Mouse (Mus musculus) midbrain, embryonic 13.5 days (tissue): ENCODE measurements at regions not wholly inside any gene's neighbourhood (a gene's known extent, or its start where the extent isn't known, plus 50 kb on each side); places are given as distances from the start of the nearest gene placed in this dataset.
"Not testable (repeated sequence)": the region's sequence is repeated elsewhere in the genome, so short reads cannot be mapped to it uniquely, and the experiment has no call there.

Experiments
- ATAC-seq: fragments of 200-750 bp; cut with Nextera tagmentation; 2 replicates; pipeline ENCODE4 v1.8.0; 2017; ENCODE audit warnings: mild to moderate bottlenecking, moderate TSS enrichment, moderate library complexity
- H3K27ac ChIP-seq: fragments of 300-500 bp; sonication (generic); 2 replicates; pipeline ENCODE4 v1.5.1; 2015; ENCODE audit warnings: inconsistent platforms, mild to moderate bottlenecking, moderate library complexity
- H3K27me3 ChIP-seq: fragments of 300-500 bp; sonication (generic); 2 replicates; pipeline ENCODE4 v1.6.1; 2015; ENCODE audit warnings: mild to moderate bottlenecking, inconsistent platforms
- H3K36me3 ChIP-seq: fragments of 300-500 bp; sonication (generic); 2 replicates; pipeline ENCODE4 v1.6.1; 2015; ENCODE audit warnings: mild to moderate bottlenecking, inconsistent platforms
- H3K4me1 ChIP-seq: fragments of 300-500 bp; sonication (generic); replicated peaks from 2 replicates; pipeline ENCODE4 v1.6.1; 2015; ENCODE audit warnings: inconsistent platforms
- H3K4me2 ChIP-seq: fragments of 300-500 bp; sonication (generic); replicated peaks from 2 replicates; pipeline ENCODE4 v1.6.1; 2015; ENCODE audit warnings: moderate library complexity, mild to moderate bottlenecking, inconsistent platforms
- H3K4me3 ChIP-seq: fragments of 300-500 bp; sonication (generic); replicated peaks from 2 replicates; pipeline ENCODE4 v1.5.1; 2015; ENCODE audit warnings: mild to moderate bottlenecking, inconsistent platforms
- H3K9ac ChIP-seq: fragments of 300-500 bp; sonication (generic); replicated peaks from 2 replicates; pipeline ENCODE4 v1.6.1; 2015; ENCODE audit warnings: mild to moderate bottlenecking, inconsistent platforms
- H3K9me3 ChIP-seq: fragments of 300-500 bp; sonication (generic); 2 replicates; pipeline ENCODE4 v1.6.1; 2016; ENCODE audit warnings: mild to moderate bottlenecking, inconsistent platforms
- WGBS: fragments of 180-500 bp; shearing (Covaris S2); methylation state at CpG from one replicate; pipeline ENCODE4 v1.1.7; 2015; 5-methylcytosine and 5-hydroxymethylcytosine counted together

DNA sequence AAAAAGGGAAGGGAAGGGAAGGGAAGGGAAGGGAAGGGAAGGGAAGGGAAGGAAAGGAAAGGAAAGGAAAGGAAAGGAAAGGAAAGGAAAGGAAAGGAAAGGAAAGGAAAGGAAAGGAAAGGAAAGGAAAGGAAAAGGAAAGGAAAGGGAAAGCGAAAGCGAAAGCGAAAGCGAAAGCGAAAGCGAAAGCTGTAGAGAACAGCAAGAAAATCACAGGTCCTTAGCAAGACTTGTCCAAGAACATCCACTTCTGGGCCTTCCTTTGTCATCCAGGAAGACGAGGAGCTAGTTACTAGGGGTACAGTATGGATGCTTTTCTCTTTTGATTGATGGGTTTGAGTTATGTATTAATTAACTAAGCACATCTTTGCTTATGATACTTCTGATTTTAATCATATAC, 494.3 kb upstream of the Smim15 start:
- H3K27me3 ChIP-seq, H3K4me2 ChIP-seq, H3K4me3 ChIP-seq, H3K9ac ChIP-seq, ATAC-seq, H3K27ac ChIP-seq, H3K9me3 ChIP-seq, H3K36me3 ChIP-seq: not testable (repeated sequence)
- WGBS = 95% methylated on average over 7 of the region's 7 CpGs
- peaks cover 19% of the 10 kb centered on the region for H3K4me1 ChIP-seq

DNA sequence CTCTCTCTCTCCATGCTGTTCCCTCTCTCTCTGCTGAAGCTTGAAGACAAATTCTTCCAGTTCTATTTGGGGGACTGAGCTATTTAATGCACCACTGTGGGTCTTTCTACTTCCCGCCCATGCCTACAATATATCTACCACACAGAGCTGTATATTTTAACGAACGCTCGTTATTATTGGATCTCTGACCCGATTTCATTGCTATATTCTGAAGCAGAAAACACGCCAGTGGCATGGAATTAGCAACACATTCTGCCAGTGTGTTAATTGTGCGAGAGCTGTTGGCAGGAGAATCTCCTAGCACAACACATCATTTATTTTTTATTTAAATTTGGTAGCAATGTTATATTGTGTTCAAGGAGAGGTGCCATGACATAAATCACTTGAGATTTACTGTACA, 497.2 kb upstream of the Smim15 start:
- peak overlapping the region; percentile 36; the same call in 1 of the 2 replicates for H3K27ac ChIP-seq
- no peak overlapping the region for H3K4me3 ChIP-seq
- H3K4me1 ChIP-seq = peaks cover 28% of the 10 kb centered on the region
- H3K27me3 ChIP-seq = no peaks in the 10 kb centered on the region
- H3K9ac ChIP-seq = no peak overlapping the region
- H3K36me3 ChIP-seq = no peaks in the 10 kb centered on the region
- no peaks in the 10 kb centered on the region for H3K9me3 ChIP-seq
- no peak overlapping the region for H3K4me2 ChIP-seq
- ATAC-seq = no peak
- 84% methylated on average over 7 of the region's 7 CpGs for WGBS

DNA sequence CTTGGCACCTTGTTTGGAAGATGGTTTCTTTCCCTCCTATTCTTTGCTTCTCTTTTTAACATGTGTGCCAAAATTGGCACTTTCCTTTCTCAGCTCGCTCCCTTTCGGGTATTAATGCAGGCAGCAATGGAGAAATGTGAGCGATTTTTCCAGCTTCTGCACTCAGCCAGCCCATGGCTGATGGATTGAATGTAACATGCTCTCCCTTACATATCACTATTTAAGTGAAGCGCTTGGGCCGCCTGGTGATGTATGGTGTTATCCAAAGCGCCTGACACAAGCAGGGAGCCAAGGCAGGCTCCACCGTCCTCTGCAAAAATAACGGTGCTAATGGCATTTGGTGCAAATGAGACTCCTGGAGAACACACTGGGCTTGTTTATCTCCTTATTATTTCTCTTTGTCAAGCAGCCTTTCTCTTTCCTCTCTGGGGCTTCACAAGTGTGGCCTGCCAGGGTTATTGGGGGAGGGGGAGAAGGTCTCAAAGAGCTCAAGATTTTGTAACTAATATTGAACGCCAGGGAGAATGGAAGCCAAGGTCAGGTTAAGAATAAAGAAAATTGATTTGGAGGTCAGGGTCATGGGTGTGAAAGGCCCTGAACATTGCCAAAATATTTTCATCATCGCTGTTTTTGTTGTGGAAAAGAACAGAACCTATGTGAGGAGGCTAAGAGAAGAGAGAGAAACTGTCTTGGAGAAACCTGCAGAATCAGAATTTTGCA, 497.9 kb upstream of the Smim15 start:
- H3K9ac ChIP-seq = no peak overlapping the region
- H3K4me1 ChIP-seq = peaks cover 35% of the 10 kb centered on the region
- H3K4me3 ChIP-seq = no peak overlapping the region
- no peaks in the 10 kb centered on the region for H3K36me3 ChIP-seq
- no peaks in the 10 kb centered on the region for H3K9me3 ChIP-seq
- H3K27me3 ChIP-seq = no peaks in the 10 kb centered on the region
- H3K27ac ChIP-seq = peak overlapping the region; percentile 36
- H3K4me2 ChIP-seq = no peak overlapping the region
- ATAC-seq = no peak
- 44% methylated on average over 10 of the region's 10 CpGs for WGBS

DNA sequence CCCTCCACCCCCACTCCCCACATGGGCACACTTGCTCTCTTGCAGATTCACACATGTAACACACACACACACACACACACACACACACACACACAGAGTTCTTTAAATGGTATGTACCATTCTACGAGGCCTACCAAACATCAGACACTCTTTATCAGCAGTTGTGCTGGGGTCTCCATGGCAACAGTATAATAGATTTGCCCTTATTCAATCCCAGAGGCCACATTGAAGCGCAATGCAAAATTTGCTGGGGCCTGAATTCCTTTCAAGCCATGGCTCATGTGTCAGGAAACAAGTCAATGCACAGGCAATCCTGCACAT, 502.7 kb upstream of the Smim15 start:
- ATAC-seq = peak; percentile 82
- peak overlapping the region; percentile 28 for H3K4me2 ChIP-seq

DNA sequence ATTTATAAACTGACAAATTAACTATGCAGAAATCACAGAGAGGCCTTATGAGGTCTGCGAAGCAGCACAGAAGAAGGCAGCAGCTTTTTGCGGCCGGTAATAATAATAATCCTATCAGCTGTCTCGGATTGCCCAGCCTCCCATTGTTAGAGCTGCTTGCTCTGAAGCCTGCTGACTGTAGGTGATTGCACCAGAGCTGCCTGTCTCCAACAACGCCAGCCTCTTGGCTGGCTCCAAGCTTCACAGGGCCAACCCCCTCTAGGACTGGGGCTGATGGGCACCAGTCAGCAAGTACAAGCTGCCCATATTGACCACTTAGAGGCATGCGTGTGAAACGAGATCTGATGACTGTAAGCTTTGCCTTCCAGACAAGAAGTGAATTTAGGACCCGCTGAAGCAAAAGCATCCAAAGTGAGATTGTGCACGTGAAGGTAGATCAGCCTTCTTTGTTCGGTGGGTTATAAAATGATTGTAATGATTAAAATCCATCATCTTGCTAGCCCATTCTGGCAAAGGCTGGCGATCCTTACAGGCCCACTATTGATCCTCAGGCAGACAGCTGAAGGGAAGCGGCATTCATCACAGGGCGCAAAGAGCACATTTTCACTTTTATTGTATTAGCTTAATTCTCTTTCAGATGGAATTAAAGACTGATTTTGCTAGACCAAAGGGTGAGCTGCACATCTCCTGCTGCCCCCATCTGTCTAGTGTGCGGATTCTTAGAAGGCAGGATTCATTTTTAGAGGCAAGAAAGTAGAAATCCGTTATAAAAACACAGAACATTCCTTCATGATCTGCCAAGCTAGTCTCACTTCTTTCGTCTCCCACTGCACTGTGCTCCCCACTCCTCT, 503.2 kb upstream of the Smim15 start:
- H3K27ac ChIP-seq = peak overlapping the region; percentile 98
- H3K9me3 ChIP-seq = no peaks in the 10 kb centered on the region
- peak overlapping the region; percentile 54 for H3K9ac ChIP-seq
- ATAC-seq = peak; percentile 95
- no peak overlapping the region for H3K4me3 ChIP-seq
- 13% methylated on average over 16 of the region's 16 CpGs for WGBS
- peaks cover 46% of the 10 kb centered on the region for H3K4me1 ChIP-seq
- H3K36me3 ChIP-seq = no peaks in the 10 kb centered on the region
- peak overlapping the region; percentile 28 for H3K4me2 ChIP-seq
- H3K27me3 ChIP-seq = no peaks in the 10 kb centered on the region

More for the DNA sequence above, 502.7 kb upstream of the Smim15 start:
- Histone ChIP-seq H3K36me3 (no peaks in the 10 kb centered on the region), H3K27ac (peak overlapping the region; percentile 98), H3K27me3 (no peaks in the 10 kb centered on the region), H3K9me3 (no peaks in the 10 kb centered on the region), H3K4me3 (no peak overlapping the region), H3K9ac (peak overlapping the region; percentile 54), H3K4me1 (peaks cover 51% of the 10 kb centered on the region)
- 2% methylated on average over 2 of the region's 2 CpGs for WGBS

DNA sequence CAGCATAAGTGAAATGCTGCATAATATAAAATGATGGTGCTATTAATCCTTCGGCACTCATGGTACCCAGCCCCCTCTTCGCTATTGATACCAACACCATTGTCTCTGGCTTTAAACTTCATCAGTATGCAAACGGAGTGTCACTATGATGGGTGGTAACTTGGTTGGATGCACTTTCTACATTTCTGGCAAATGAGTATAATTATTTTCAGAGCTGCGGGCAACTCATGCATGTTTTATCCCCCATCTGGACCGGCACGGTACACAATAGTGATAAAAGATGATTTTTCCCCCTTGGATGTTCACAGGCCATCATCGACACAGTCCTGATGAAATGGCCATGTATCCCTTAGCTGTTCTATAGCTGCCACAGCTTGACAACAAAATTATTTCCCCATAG, 503.9 kb upstream of the Smim15 start:
- no peak overlapping the region for H3K4me3 ChIP-seq
- H3K27ac ChIP-seq = peak overlapping the region; percentile 98
- peaks cover 39% of the 10 kb centered on the region for H3K4me1 ChIP-seq
- 24% methylated on average over 7 of the region's 7 CpGs for WGBS
- H3K36me3 ChIP-seq = no peaks in the 10 kb centered on the region
- peak; percentile 67 for ATAC-seq
- H3K9ac ChIP-seq = peak overlapping the region; percentile 54; the same call in 1 of the 2 replicates
- H3K27me3 ChIP-seq = no peaks in the 10 kb centered on the region
- peak overlapping the region; percentile 28; the same call in 1 of the 2 replicates for H3K4me2 ChIP-seq
- no peaks in the 10 kb centered on the region for H3K9me3 ChIP-seq

DNA sequence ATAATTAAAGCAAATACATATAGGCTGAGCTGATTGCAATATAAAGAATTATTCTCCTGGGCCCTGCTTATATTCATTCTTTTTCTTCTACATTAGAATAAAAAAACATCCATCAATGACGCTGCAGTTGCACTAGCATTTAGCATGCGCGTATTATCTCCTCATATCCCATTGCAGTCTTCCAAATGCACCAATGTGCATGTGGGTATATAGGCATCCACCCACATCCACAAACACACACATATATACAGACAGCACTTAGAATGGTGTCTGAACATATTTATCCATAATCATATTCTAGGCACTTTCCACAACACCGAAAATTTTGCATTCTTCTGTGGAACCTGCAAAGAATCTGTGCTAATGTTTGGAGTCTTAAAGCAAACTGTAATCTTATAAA, 504.4 kb upstream of the Smim15 start:
- Histone ChIP-seq H3K36me3 (no peaks in the 10 kb centered on the region), H3K27ac (peak overlapping the region; percentile 98), H3K4me2 (no peak overlapping the region), H3K4me1 (peaks cover 39% of the 10 kb centered on the region), H3K27me3 (no peaks in the 10 kb centered on the region), H3K4me3 (no peak overlapping the region), H3K9ac (no peak overlapping the region), H3K9me3 (no peaks in the 10 kb centered on the region)
- 72% methylated on average over 4 of the region's 4 CpGs for WGBS
- ATAC-seq = no peak

DNA sequence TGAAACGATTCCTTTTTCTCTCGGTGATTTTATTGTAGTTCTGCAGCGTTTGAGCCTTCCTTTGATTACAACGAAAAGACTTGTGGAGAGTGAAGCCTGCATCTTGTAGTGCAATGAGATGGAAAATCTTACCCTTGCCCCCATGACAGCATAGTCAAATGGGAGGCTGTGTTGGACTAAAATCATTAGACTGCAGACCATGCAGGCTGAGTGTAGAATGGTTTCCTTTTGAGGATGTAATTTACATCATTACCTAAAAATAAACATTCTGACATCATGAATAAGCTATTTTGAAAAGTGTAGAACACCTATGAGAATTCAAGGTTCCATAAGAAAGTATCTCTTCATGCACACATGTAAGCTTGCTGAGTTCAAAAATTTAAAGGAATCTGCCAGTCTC, 504.9 kb upstream of the Smim15 start:
- WGBS = 55% methylated on average over 4 of the region's 4 CpGs
- Histone ChIP-seq H3K9me3 (no peaks in the 10 kb centered on the region), H3K27ac (peak overlapping the region; percentile 75), H3K4me3 (no peak overlapping the region), H3K4me2 (no peak overlapping the region), H3K27me3 (no peaks in the 10 kb centered on the region), H3K9ac (no peak overlapping the region), H3K4me1 (peaks cover 39% of the 10 kb centered on the region), H3K36me3 (no peaks in the 10 kb centered on the region)
- ATAC-seq = no peak

DNA sequence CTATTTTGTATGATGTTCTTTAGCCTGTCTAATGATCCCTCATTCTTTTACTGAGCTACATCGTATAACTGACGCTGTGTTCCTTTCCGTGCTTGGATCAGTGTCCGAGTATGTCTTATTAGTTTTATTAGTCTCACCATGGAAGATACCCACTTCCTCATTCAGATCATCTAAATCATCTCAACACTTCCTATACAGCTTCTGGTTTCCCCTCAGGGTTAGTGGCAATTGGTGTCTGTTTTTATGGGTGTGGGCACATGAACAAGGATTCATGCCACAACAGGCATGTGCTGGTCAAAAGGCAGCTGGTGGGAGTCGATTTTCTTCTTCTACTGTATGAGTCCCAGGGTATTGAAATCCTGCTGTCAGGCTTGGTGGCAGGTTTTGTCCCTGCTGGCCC, 509.0 kb upstream of the Smim15 start:
- Histone ChIP-seq H3K36me3 (no peaks in the 10 kb centered on the region), H3K27me3 (no peaks in the 10 kb centered on the region), H3K27ac (no peak overlapping the region), H3K4me1 (peaks cover 20% of the 10 kb centered on the region), H3K4me3 (no peak overlapping the region), H3K9ac (no peak overlapping the region), H3K9me3 (no peaks in the 10 kb centered on the region), H3K4me2 (no peak overlapping the region)
- WGBS = 88% methylated on average over 5 of the region's 5 CpGs
- no peak for ATAC-seq

DNA sequence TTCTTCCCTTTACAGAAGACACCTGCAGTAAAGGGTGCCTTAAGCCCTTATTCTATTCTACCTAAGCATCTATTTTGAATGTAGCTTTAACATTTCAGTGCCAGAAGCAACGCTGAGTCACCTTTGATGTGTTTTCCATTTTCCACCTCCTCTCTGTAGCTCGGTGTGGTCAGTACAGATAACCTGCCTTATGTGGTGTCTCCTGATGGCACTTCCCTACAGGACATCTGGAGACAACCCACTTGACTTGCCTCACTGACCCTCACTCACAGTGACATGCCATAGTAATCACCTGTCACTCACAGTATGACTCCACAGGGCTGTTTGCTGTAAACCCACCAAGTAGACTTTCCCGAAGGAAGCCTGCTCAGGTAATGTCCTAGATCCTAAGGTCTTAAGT, 510.9 kb upstream of the Smim15 start:
- 93% methylated on average over 3 of the region's 3 CpGs for WGBS
- no peaks in the 10 kb centered on the region for H3K36me3 ChIP-seq
- no peak overlapping the region for H3K27ac ChIP-seq
- H3K9me3 ChIP-seq = no peaks in the 10 kb centered on the region
- no peak for ATAC-seq
- no peak overlapping the region for H3K4me3 ChIP-seq
- no peaks in the 10 kb centered on the region for H3K27me3 ChIP-seq
- H3K9ac ChIP-seq = no peak overlapping the region
- H3K4me1 ChIP-seq = peaks cover 8% of the 10 kb centered on the region; the same call in 1 of the 2 replicates
- no peak overlapping the region for H3K4me2 ChIP-seq

DNA sequence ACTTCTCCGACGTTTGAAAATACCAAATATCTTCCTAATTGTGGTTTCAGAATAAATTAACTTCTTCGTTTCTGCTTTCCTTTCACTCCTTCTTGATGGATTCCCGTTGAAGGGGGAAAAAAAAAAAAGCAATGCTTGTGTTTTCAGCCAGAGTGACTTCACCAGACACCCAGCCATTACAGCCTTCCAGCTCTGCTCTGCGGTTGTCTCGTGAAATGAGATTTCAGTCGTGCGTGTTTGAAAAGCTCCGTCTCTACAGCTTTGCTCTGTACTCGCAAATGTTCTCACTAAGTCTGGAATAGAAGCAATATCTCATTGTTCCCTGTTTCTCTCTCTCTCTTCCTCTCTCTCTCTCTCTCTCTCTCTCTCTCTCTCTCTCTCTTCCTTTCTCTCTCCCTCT, 509.6 kb upstream of the Kif2a start:
- Histone ChIP-seq H3K4me2 (no peak overlapping the region), H3K36me3 (no peaks in the 10 kb centered on the region), H3K4me1 (peaks cover 8% of the 10 kb centered on the region; the same call in 1 of the 2 replicates), H3K9ac (no peak overlapping the region), H3K27ac (no peak overlapping the region), H3K27me3 (no peaks in the 10 kb centered on the region), H3K9me3 (no peaks in the 10 kb centered on the region), H3K4me3 (no peak overlapping the region)
- ATAC-seq = no peak
- WGBS = 54% methylated on average over 10 of the region's 10 CpGs

DNA sequence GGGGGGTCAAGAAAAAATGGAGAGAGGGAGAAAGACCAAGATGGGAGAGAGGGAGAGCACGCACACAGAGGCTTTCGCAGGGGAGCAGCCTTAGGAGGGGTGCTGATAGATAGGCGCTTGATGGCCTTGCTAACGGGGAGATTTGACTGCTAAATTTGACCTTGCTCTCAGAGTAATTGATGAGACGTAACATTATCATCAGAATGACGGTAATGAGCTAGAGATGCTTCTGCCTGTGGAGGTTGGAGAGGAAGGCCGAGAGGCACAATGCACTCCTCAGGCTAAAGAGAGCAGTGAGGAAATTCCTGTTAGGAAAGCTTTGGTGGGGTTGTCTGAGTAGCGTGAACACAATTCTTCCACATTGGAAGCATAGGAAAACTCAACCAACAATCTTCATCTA, 509.1 kb upstream of the Kif2a start:
- H3K4me3 ChIP-seq = no peak overlapping the region
- peaks cover 8% of the 10 kb centered on the region; the same call in 1 of the 2 replicates for H3K4me1 ChIP-seq
- H3K27ac ChIP-seq = no peak overlapping the region
- H3K9me3 ChIP-seq = no peaks in the 10 kb centered on the region
- WGBS = 45% methylated on average over 8 of the region's 8 CpGs
- peak; percentile 37; the same call in 1 of the 2 replicates for ATAC-seq
- no peaks in the 10 kb centered on the region for H3K27me3 ChIP-seq
- no peaks in the 10 kb centered on the region for H3K36me3 ChIP-seq
- no peak overlapping the region for H3K9ac ChIP-seq
- no peak overlapping the region for H3K4me2 ChIP-seq
